Mouse (Mus musculus) neural tube, embryonic 14.5 days (tissue): ENCODE measurements around the gene Kmt5b. TPM values are rescaled to one million over a fixed set of nuclear protein-coding genes. Genes with fewer than 3 reads are reported as not detected.

Experiments used
- ATAC-seq: fragments of 200-750 bp; cut with Nextera tagmentation; 2 replicates; pipeline ENCODE4 v1.8.0; 2017; ENCODE audit warnings: low read depth, mild to moderate bottlenecking, moderate TSS enrichment, moderate library complexity
- H3K27ac ChIP-seq: fragments of 300-500 bp; sonication (generic); 2 replicates; pipeline ENCODE4 v1.5.1; 2014; ENCODE audit warnings: low read depth, mild to moderate bottlenecking, control low read depth, low read length, moderate library complexity, mixed read lengths
- H3K27me3 ChIP-seq: fragments of 300-500 bp; sonication (generic); 2 replicates; pipeline ENCODE4 v1.6.1; 2014; ENCODE audit warnings: low read length; ENCODE audit not compliant: control insufficient read depth, insufficient read depth
- H3K36me3 ChIP-seq: fragments of 300-500 bp; sonication (generic); 2 replicates; pipeline ENCODE4 v1.6.1; 2014; ENCODE audit warnings: low read length, mixed read lengths; ENCODE audit not compliant: control insufficient read depth, insufficient read depth
- H3K4me1 ChIP-seq: fragments of 300-500 bp; sonication (generic); 2 replicates; pipeline ENCODE4 v1.6.1; 2014; ENCODE audit warnings: low read length; ENCODE audit not compliant: control insufficient read depth, insufficient read depth
- H3K4me2 ChIP-seq: fragments of 300-500 bp; sonication (generic); 2 replicates; pipeline ENCODE4 v1.6.1; 2014; ENCODE audit warnings: mild to moderate bottlenecking, low read depth, low read length, control low read depth
- H3K4me3 ChIP-seq: fragments of 300-500 bp; sonication (generic); 2 replicates; pipeline ENCODE4 v1.5.1; 2014; ENCODE audit warnings: low read depth, low read length, control low read depth, mixed read lengths
- H3K9ac ChIP-seq: fragments of 300-500 bp; sonication (generic); replicated peaks from 2 replicates; pipeline ENCODE4 v1.6.1; 2014; ENCODE audit warnings: low read depth, mild to moderate bottlenecking, control low read depth, low read length, mixed read lengths
- H3K9me3 ChIP-seq: fragments of 300-500 bp; sonication (generic); 2 replicates; pipeline ENCODE4 v1.6.1; 2016; ENCODE audit warnings: low read length; ENCODE audit not compliant: control insufficient read depth
- WGBS: fragments of 180-500 bp; shearing (Covaris S2); extraction: QIAGEN DNeasy Blood & Tissue Kit; methylation state at CpG from one replicate; pipeline ENCODE4 v1.1.7; 2014; 5-methylcytosine and 5-hydroxymethylcytosine counted together
- polyA plus RNA-seq: library from polyadenylated mRNA; unstranded; fragments of >200 nt; fragmentation: Nextera tagmentation; extraction: Ambion mirVana; gene quantifications from 2 replicates; pipeline ENCODE4 v1.2.1, GENCODE M21; 2014

Kmt5b gene
- polyA plus RNA-seq, 1 experiment from 2014 or later = 65.3 TPM

GRCm38 (mm10) chr19:3850847-3851469 lies 83.7 kb downstream of the Kmt5b start:
- H3K9ac ChIP-seq = peak overlapping the region; percentile 88
- peak; percentile 9 for ATAC-seq
- peak overlapping the region; percentile 90 for H3K4me3 ChIP-seq
- H3K9me3 ChIP-seq = no peaks in the 10 kb centered on the region
- H3K27ac ChIP-seq = peak overlapping the region; percentile 97
- H3K4me2 ChIP-seq = peak overlapping the region; percentile 59
- 3% methylated on average over 19 of the region's 19 CpGs for WGBS
- peaks cover 22% of the 10 kb centered on the region for H3K4me1 ChIP-seq
- no peaks in the 10 kb centered on the region for H3K36me3 ChIP-seq
- no peaks in the 10 kb centered on the region for H3K27me3 ChIP-seq

DNA sequence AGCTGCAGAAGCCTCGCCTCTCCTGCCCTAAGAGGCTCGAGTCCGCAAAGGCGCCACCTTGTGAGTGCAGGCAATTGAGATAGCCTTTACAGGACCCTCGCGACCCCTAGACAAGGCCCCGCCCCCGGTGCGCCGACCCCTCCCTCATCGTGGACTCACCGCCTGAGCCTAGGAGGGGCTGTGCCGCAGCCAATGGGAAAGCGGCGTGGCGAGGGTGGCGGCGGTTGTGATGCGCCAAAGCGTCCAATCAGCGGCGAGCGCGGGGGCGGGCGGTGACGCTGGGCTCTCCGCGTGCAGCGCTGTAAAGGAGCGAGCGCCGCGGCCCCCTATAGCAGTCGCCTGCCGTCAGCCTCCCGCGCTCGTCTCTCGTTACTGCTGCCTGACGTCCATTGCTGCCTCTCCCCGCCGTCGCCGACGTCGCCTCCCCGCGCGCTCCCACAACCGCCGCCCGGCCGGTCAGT lies 84.3 kb downstream of the Kmt5b start, which contains the start of gene Chka:
Gene Chka (plus strand): TSS at position 272 of the 461 bp plus-strand sequence.
- peak; percentile 99 for ATAC-seq
- H3K27me3 ChIP-seq = no peaks in the 10 kb centered on the region
- H3K36me3 ChIP-seq = no peaks in the 10 kb centered on the region
- no peaks in the 10 kb centered on the region for H3K9me3 ChIP-seq
- peak within 1 kb of the TSS; percentile 90 for H3K4me3 ChIP-seq
- peak within 1 kb of the TSS; percentile 59 for H3K4me2 ChIP-seq
- peaks cover 25% of the 10 kb centered on the region for H3K4me1 ChIP-seq
- WGBS = under 1% methylated on average over 39 of the region's 54 CpGs
- H3K9ac ChIP-seq = peak within 1 kb of the TSS; percentile 88
- peak within 1 kb of the TSS; percentile 97 for H3K27ac ChIP-seq

- WGBS = under 1% methylated on average over 66 of the region's 74 CpGs
- Histone ChIP-seq H3K4me3 (peak overlapping the region; percentile 90), H3K9ac (peak overlapping the region; percentile 88), H3K27ac (peak overlapping the region; percentile 97), H3K4me1 (peaks cover 27% of the 10 kb centered on the region), H3K27me3 (no peaks in the 10 kb centered on the region), H3K4me2 (peak overlapping the region; percentile 59), H3K9me3 (no peaks in the 10 kb centered on the region), H3K36me3 (no peaks in the 10 kb centered on the region)
- peak; percentile 44 for ATAC-seq
Measured at GRCm38 (mm10) chr19:3851979-3852681, 84.9 kb downstream of the Kmt5b start.

DNA sequence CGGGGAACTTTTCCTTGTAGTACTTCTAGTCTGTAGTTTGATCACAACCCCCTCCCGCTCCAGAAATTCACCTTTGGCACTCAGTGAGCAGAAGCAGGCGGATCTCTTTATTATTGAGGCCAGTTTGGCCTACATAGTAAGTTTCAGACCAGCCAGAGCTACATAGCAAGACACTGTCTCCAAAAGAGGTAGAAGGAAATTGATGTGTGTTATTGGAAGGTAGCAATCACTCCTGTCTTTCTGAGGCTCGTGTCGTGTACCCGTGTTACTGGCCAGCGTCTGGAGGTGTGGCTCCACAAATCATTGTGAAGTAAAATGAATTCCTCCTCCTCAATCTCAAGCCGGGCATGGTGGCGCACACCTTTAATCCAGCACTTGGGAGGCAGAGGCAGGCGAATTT lies 85.9 kb downstream of the Kmt5b start:
- 88% methylated on average over 10 of the region's 10 CpGs for WGBS
- Histone ChIP-seq H3K27ac (no peak overlapping the region), H3K4me2 (peak overlapping the region; percentile 59), H3K4me3 (peak overlapping the region; percentile 90), H3K27me3 (no peaks in the 10 kb centered on the region), H3K9ac (no peak overlapping the region), H3K36me3 (no peaks in the 10 kb centered on the region), H3K4me1 (peaks cover 29% of the 10 kb centered on the region), H3K9me3 (no peaks in the 10 kb centered on the region)
- no peak for ATAC-seq

GRCm38 (mm10) chr19:3853891-3854290 lies 86.7 kb downstream of the Kmt5b start:
- 79% methylated on average over 1 of the region's 1 CpGs for WGBS
- Histone ChIP-seq H3K36me3 (no peaks in the 10 kb centered on the region), H3K4me1 (peaks cover 29% of the 10 kb centered on the region), H3K9ac (no peak overlapping the region), H3K9me3 (no peaks in the 10 kb centered on the region), H3K4me2 (0 out of 2 replicates have a peak overlapping the region, but pooled peaks have one; percentile 17), H3K4me3 (no peak overlapping the region), H3K27ac (no peak overlapping the region), H3K27me3 (no peaks in the 10 kb centered on the region)
- ATAC-seq = no peak

DNA sequence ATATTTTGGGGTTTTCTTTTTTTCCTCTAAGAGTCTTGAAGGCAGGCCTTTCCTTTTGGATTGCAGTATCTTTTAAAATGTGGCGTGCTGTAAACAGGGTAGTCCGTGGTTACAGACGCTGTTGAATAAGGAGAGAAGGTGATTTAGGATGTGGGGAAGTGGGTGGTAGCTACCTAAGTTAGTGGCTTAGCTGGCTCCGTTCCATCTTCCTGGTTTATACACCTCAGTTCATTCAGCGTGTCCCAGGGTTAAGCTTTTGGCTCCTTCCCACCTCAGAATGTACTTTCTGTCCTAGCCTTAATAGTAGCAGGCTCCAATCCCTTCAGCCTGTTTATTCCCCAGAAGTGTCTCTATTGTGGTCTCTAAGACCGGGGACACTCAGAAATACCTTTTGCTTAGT lies 87.9 kb downstream of the Kmt5b start:
- no peak overlapping the region for H3K27ac ChIP-seq
- H3K4me3 ChIP-seq = no peak overlapping the region
- H3K9ac ChIP-seq = no peak overlapping the region
- H3K4me1 ChIP-seq = peaks cover 29% of the 10 kb centered on the region
- 62% methylated on average over 6 of the region's 6 CpGs for WGBS
- no peak for ATAC-seq
- H3K4me2 ChIP-seq = peak overlapping the region; percentile 11; the same call in 1 of the 2 replicates
- no peaks in the 10 kb centered on the region for H3K9me3 ChIP-seq
- no peaks in the 10 kb centered on the region for H3K27me3 ChIP-seq
- H3K36me3 ChIP-seq = no peaks in the 10 kb centered on the region

GRCm38 (mm10) chr19:3855601-3856000 lies 88.4 kb downstream of the Kmt5b start:
- ATAC-seq = no peak
- Histone ChIP-seq H3K27me3 (no peaks in the 10 kb centered on the region), H3K4me3 (no peak overlapping the region), H3K9ac (no peak overlapping the region), H3K36me3 (no peaks in the 10 kb centered on the region), H3K27ac (no peak overlapping the region), H3K4me1 (peaks cover 29% of the 10 kb centered on the region), H3K9me3 (no peaks in the 10 kb centered on the region), H3K4me2 (peak overlapping the region; percentile 11; the same call in 1 of the 2 replicates)
- WGBS = 24% methylated on average over 4 of the region's 4 CpGs

DNA sequence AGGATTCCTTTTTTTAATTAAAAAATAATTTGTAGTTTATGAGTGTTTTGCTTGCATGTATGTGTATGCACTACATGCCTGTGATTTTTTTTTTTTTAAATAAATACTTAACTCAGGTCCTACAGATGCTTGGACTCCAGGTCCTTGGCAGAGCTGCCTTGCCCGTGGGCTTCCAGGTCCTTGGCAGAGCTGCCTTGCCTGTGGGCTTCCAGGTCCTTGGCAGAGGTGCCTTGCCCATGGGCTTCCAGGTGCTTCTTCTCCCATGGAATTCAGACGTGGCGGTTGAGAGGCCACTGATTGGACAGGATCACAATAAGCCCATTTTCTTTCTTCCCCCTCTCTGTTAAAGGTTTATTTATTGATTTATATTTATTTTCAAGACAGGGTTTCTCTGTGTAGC lies 90.0 kb downstream of the Kmt5b start:
- Histone ChIP-seq H3K36me3 (no peaks in the 10 kb centered on the region), H3K9ac (no peak overlapping the region), H3K4me2 (no peak overlapping the region), H3K4me1 (peaks cover 24% of the 10 kb centered on the region), H3K4me3 (no peak overlapping the region), H3K9me3 (no peaks in the 10 kb centered on the region), H3K27me3 (no peaks in the 10 kb centered on the region), H3K27ac (no peak overlapping the region)
- WGBS = 78% methylated on average over 3 of the region's 3 CpGs
- ATAC-seq = no peak

- no peak overlapping the region for H3K27ac ChIP-seq
- no peaks in the 10 kb centered on the region for H3K9me3 ChIP-seq
- no peaks in the 10 kb centered on the region for H3K27me3 ChIP-seq
- no peak overlapping the region for H3K4me3 ChIP-seq
- 0 out of 2 replicates have a peak, but pooled peaks cover 2% of the 10 kb centered on the region for H3K4me1 ChIP-seq
- ATAC-seq = no peak
- no peak overlapping the region for H3K9ac ChIP-seq
- H3K4me2 ChIP-seq = no peak overlapping the region
- 0 out of 2 replicates have a peak, but pooled peaks cover 3% of the 10 kb centered on the region for H3K36me3 ChIP-seq
- 86% methylated on average over 2 of the region's 2 CpGs for whole genome bisulfite sequencing
Measured at GRCm38 (mm10) chr19:3862713-3863112, 95.5 kb downstream of the Kmt5b start.
